Mouse (Mus musculus) left cerebral cortex, adult 11 months (tissue): ENCODE measurements around the gene Prr29.
"Not testable (repeated sequence)": the region's sequence is repeated elsewhere in the genome, so short reads cannot be mapped to it uniquely, and the experiment has no call there.

Source experiments
- DNase-seq: peaks from one replicate; pipeline ENCODE4 v3.0.0; 2022; ENCODE audit warnings: low spot score

Prr29 gene

DNA sequence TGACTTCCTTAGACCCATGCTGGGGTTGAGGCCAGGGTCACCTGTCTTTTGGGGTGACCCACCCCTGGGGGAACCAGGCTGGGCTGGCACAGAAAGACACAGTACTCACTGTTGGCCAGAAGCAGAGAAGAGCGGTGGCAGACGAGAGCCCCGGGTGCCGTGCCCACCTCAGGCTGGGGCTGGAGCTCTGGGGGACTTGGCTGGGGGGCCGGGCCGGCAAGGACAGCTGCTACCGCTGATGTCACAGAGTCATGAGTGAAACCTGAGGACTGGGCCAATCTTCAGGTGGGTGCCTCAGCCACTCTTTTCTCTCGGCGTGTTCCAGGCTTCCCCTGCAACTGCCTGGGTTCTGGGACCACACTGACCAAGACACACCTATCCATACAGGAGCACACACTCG lies at the start of gene Prr29:
Prr29 (plus strand) TSS at position 107 of the 400 bp plus-strand sequence.
- no peak for DNase-seq

DNA sequence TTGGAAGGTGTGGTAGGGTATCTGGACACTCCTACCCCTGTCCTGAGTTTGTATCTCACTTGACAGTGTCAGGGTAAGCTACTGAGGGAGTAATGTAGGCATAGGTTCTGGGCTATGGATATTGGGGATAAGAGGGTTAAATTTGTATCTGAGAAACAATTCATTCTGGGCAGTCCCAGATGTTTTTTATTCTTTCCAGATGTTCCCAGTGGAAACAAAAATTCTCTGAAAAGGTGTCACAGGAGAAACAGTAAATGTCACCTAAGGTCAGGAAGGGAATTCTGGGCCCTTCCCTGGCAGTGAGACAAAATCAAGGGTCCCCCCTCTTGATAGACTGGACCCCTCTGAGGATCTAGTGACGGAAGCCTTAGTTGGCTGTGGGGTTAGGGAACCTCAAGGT lies 48.9 kb upstream of the Prr29 start:
- DNase-seq = no peak

DNA sequence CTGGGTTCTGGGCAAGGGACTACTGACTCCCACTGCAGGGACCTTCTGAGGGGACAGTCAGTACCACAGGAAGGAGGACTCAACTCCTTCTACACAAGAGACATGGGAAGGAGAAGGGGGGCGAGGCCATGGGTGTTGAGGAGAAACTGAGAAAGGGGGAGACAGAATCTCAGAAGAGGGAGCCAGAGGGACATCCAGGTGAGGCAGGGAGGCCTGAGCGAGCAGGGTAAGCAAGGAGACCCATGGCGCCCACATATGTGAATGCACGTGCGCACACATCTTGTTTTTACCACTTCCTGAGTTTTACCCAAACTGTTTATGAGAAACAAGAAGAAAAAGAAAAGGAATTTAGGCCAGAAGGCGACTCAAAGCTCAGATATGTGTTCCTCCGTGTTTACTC lies 47.5 kb upstream of the Prr29 start:
- no peak for DNase-seq

DNA sequence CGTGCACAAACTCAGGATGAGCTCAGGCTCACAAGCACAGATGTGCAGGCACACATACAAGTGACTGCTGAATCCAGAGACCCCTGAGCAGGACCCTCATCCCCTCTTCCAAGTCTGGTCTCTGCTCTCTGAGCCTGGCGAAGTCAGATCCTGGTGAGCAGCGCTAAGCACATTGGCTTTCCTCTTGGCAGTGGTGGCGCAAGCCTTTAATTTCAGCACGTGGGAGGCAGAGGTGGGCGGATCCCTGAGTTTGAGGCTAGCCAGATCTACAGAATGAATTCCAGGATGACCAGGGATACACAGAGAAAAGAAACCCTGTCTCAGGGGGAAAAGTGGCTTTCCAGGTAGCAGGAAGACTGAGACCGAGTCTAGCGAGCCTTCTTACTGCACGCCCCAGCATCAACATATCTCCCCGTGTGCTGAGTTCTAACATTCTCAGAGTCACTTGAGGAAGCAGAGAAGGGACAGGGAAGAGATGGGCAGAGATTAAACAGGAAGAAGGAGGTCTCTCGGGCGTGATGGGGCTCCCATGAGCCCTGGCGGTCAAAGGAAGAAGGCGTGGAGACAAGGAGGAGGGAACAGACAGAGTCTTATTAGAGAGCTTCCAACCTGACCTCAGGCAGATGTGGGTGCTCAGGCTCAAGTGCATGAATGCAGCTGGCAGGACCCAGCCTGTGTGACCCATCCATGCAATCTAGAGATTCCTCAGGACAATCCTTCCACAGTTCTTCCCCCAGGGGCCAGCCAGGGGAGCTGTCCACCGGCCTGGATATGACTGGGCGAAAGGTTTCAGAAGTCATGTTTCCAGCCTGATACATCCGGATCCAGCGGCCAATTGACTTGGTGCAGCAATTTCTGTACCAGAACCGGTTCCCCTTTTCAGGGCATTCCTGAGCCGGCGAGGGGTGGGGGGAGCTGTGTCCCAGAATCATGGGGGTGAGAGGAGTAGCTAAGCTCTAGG lies 46.6 kb upstream of the Prr29 start:
- no peak for DNase-seq

DNA sequence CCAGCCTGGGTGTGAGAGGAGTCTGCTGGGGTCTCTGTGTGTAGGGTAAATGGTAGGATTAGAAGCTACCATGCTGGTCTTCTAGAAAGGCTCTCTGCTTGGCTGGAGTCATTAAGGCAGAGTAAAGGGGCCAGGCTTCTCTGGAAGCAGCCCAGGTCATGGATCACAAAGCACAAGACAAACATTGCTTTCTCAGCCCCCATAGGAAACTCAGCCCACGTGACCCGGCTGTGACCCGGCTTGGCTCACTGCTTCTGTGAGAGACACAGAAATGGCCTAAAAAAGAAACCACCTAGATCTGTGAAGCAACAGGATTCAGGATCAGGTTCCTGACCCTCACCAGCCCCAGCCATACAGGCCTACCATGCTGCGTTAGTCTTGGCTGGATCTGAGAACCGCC lies 40.4 kb upstream of the Prr29 start:
- DNase-seq = no peak

DNA sequence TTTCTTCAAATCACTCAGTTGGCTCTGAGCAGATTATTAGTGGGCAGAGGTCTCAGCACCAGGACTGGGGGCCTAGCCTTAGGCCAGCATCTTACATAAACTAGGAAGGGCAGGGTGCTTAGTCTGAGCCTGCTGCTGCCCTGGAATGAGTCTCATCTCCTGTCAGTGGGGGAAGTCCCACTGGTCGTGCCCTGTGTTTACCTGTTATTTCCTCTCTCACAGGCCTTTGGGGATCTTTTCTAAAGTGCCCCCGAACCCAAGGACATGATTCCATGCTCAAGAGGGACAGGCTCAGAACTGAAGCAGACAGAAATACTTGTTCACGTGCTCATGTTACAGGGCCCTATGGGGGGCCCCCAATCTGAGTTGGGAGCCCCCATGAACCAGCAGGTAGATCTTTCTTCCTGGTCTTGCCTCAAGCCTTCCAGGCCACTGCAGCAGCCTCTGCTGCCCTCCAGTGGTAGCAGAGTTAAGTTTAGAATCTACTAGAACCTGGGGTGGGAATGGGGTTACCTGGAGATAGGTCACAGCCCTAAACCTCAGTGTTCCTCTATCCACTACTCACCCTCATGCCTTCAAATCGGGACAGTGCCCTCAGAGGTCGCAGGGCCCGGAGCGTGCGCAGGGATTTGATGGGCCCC lies 39.6 kb upstream of the Prr29 start:
- DNase-seq = no peak

DNA sequence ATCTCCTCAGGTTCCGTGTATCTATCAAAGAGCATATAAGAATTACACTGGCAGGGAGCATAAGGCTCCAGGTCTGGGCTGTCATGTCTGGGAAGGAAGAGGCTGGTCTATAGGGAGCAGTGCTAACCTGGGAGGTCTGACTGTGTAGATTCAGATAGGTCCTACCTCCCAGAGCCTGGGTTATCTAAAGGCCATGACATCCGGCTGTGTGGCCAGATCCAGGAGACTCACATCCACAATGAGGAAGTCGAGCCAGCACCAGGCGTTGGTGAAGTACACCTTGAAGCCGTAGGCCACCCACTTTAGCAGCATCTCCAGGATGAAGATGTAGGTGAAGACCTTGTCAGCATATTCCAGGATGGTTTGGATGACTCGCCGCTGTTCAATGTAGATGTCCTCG lies 38.8 kb upstream of the Prr29 start:
- DNase-seq = no peak

DNA sequence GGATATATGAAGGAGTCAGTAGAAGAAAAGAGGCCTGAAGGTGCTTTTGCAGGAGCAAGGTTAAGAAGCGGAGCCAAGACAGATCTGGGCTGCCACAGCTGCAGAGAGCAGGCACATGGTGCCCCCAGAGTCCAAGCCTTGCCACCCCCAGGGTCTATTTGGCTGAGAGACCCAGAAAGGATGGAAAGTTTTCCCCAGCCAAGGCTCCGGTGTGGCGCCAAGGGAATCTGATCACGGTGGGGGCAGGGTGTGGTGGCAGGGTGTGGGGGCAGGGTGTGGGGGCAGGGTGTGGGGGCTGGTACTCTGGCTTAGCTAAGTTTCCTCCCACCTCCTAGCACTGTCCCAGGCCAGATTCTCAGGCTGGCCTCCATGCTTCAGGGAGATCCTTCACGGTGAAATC lies 36.8 kb upstream of the Prr29 start:
- no peak for DNase-seq

DNA sequence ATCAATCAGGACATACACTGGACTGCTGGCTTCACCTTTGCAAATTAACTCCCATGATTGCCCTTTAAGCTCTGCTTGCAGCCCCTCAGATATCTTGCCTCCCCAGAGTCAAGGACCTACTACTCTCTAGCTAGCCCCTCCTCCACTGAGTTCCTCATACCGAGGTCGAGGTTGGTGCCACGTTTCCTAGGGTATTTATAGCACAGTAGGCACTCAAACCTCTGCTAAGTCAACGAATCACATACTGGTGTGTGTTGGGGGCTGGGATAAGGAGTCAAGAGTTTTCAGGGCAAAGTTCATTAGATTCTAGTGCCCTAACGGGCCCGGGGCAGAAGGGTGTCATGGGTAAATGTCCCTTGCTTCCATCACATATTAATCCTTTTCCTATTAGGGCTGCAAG lies 36.1 kb upstream of the Prr29 start:
- DNase-seq = no peak

DNA sequence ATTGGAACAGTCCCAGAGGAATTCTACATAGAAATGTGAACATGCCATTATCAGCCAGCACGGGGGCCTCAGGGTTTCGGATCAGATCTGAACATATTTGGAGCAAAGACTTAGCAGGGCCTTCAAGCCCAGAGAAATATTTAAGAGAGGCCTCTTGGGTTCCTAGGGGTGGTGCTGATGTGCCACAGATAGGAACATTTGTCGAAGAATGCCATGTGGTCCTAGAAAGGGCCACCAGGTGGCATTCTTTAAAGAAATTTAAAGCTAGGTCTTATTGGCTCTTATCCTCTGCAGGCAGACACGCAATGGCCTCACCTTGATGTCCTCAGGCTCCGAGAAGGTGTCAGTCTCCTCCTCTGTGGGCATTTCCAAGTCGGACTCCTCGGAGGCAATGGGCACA lies 35.6 kb upstream of the Prr29 start:
- DNase-seq = no peak

DNA sequence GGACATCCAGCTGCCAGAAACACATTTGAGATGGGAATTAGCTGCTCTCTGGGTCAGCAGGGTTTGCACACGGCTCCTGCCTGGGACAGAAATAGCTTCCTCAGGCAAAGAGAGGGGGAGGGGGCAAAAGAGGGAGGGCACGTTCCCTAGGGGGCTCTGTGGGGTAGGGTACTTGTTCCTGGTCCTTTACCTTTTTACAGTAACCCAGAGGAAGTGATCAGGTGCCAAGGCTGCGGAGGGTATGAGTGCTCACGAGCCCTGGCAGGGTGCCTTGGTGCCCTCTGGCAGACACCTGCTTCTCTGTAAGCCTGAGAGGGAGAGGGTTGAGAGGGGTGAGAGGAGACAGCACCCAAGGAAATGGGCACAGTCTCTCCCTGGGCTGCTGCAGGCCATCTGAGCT lies 32.8 kb upstream of the Prr29 start:
- DNase-seq = no peak

DNA sequence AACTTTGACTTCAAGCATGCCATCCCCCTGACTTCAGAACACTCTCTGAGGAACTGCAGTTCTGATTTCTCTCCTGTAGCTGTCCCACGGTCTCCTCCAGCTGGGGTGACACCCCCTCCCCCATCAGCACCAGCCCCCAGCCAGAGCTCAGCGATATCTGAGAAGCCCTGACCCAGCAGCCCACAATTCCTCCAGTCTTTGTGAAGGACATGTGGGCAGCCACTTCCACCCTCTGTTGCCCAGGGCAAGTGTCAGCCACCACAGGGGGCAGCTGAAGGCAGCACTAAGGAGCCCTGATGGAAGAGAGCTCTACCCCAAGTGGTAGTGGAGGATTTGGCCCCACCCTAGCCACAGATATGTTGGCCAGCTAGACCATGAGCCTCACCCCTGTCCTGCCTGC lies 31.2 kb upstream of the Prr29 start:
- no peak for DNase-seq

DNA sequence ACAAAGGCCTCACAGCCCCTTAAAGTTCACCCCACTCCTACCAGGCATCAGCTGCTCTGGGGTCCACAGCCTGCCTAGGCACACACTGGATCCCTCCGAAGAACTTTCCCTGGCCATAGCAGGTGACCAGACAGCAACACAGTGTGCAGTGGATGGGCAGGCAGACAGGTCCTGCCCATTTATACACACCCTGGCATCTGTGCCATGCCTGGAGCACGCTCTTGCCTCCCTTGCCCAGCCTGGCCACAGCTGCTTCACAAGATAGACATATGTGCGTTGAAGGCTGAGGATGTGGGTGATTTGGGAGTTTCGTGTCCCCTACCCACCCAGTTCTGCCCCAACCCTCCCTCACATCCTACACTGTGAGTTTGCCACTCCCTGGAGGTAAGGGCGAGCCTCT lies 27.2 kb upstream of the Prr29 start:
- DNase-seq = no peak

DNA sequence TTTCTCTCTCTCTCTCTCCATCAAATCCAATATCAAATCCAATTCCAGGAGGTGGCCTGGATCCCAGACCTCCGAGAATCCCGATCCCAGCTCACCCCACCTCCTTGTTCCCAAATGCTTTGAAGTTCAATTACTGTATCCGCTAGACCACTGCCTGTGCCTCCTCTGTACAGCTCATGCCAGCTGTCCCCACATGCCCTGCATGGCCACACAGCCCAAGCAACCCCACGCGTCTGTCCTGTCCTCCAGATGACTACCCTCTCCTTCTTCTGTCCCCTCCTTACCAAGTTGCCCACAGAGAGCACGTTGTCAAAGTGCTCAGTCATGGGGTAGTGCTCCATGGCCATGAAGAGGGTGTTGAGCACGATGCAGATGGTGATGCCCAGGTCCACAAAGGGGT lies 26.4 kb upstream of the Prr29 start:
- no peak for DNase-seq

DNA sequence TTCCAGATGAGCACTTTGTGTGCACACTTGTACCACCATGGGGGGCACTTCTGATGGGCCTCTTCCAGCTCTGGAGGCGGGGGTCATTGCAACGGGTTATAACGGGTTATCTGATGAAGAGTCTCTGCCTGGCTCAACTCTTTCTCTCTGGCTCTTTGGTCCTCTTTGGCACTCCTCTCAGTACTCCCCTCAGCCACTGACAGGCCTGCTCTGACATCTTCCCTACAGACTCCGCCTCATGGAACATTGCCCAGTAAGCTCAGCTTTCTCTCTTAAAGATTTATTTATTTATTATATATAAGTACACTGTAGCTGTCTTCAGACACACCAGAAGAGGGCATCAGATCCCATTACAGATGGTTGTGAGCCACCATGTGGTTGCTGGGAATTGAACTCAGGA lies 25.9 kb upstream of the Prr29 start:
- not testable (repeated sequence) for DNase-seq

DNA sequence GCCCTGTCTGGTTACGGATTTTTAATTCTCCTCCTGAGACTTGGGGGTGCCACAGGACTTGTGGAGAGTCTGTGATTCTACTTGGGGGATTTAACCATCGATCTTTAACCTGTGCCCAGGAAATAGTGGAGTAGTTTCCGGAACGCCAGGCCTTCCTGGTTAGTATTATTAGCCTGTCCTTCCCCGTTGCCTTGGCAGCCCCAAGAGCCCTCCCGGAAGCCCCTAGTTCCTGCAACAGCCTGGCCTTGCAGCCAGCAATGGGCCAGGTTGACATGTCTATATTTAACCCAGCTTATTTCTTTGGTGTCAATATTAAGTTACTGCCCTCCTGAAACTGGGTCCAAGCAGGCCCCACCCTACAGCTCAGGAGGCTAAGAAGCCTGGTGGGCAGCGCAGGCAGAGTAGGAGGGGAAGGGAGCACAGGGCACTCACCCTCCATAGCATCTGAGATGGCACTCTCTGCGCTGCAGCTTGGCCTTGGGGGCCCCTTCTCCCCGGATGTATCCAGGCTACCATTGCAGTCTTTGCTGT lies 24.2 kb upstream of the Prr29 start:
- DNase-seq = no peak

DNA sequence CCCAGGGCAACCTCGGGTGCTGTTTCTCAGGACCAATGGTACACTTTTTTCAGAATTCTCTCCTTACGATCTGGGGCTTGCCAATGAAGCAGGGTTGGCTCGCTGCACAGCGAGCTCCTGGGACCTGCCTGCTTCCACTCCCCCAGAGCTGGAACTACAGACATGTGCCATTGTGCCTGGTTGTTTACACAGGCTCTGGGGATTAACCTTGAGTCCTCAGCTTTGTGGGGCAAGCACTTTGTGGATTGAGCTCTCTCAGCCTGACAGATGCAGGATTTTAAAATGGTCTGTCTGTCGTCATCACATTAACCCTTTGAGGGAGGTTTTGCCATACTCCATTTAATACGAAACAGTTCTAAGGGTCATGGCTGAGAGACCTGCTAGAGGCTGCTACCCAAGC lies 20.4 kb upstream of the Prr29 start:
- DNase-seq = no peak

DNA sequence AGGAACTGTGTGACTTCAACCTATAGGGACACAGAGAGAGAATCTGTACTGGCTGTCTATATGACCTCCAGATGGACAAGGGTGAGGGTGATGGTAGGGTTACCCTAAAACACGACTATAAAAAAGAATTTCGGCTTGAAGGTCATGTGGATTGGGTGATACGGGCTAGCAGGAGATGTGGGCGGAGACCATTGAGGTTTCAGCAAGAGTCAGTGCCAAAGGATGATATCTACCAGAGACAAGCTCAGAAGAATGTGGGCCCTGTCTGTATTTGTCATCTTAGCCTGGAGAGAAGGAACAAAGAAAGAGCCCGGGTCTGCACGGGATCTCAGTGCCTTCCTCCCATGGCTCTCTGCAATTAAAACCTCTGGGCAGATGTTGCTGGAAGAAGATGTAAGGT lies 15.5 kb upstream of the Prr29 start:
- DNase-seq = no peak

DNA sequence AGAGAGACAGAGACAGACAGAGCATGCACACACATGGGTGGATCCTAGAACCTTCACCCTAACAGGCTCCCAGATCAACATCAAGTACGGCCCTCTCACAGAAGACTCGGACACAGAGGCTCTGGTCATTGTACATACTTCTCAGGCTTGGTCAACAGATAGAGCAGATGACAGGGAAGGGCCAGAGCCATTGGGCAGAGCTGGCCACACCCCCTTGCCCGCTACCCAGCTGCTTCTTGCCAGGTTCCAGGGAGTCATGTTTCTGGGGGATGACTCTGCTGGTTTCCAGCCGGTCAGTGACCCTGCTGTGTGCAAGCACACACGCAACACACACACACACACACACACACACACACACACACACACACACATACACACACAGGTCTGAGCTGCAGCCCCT lies 14.4 kb upstream of the Prr29 start:
- no peak for DNase-seq

DNA sequence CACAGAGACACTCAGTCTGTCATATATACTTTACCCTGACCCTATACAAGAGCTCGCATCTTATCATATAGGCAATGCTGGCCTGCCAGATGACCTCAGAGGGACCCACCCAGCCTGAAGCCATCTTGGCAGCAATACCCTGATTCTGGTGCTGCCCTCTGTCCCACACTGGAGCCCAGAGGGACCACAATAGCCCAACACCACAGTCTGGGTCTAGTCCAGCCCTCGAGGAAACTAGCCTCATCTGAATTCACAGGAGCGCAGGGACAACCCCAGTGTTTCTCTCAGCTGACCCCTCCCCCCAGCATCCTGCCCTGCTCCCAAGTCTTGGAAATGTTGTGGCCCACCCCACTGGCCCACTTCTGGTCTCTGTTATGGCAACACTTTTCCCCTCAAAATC lies 14.0 kb upstream of the Prr29 start:
- DNase-seq = no peak

DNA sequence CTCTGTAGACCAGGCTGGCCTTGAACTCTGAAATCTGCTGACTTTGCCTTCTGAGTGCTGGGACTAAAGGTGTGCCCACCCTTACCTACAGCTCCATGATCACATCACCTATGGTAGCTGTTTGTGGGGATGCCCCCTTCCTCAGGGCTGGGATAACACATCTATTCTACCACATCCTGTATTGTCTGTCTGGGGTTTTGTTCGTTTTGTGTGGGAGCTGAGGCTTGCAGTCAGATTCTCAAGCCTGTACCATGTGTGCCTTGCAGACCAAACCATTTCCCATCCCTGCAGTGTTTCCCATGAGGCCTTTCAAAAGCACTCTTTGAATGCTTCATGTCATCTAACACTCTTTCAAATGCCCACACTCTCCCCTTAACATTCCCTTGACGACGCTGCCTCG lies 13.3 kb upstream of the Prr29 start:
- no peak for DNase-seq

DNA sequence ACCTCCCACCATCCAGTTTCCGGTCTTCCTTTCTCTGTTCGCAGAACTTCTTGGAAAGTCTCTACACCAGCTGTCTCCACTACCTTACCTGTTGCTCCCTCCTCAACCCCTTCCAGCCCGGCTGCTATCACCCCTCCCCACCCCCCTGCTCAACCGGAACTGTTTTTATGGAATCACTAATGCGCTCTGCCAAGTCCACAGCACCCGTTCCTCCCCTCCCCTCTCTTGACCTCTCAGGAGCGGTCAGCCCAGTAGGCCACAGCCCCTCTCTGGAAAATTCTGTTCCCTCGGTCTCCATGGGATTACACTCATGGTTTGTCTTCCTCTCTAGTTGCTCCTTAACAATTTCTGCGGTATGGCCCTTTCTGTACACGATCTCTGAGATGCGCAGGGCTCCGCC lies 12.1 kb upstream of the Prr29 start, which contains the start of gene Scn4a:
Scn4a (minus strand) TSS at position 101 of the 400 bp plus-strand sequence.
- no peak for DNase-seq

DNA sequence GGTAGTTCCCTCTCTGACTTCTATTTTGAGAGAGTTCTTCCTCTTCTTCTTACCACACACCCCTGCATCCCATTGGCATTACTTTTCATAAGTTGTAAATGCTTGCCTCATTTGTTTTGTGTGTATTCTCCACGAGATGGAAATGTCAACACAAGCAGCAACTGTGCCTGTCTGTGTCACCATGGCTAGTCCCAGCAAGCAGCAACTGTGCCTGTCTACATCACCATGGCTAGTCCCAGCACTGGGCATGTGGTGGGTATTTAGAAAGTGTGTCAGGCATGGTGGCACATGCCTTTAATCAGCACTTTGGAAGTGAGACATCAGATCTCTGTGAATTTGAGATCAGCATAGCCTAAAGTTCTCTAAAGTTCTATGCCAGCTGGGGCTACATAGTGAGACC lies 11.1 kb upstream of the Prr29 start:
- DNase-seq = no peak
